Mouse (Mus musculus): ENCODE data around the gene Ddx10. TPM values are rescaled to one million over a fixed set of nuclear protein-coding genes. Genes with fewer than 3 reads are reported as not detected.

Gene Ddx10
- polyA plus RNA-seq (2011; ENCODE audit: insufficient read length, low read depth, missing spikeins), result 21.1 and 22.9 TPM in 2 replicates

GRCm38 (mm10) chr9:53247953-53248397 is at the start of gene Ddx10:
Gene Ddx10 (minus strand): TSS chr9:53248053.
- Histone ChIP-seq H3K27ac (ENCODE audit: insufficient read depth, low read length) (no peak within 1 kb of the TSS), H3K4me3 (ENCODE audit: insufficient read depth, low read length) (peak within 1 kb of the TSS; percentile 74), H3K4me1 (ENCODE audit: control insufficient read depth, insufficient read depth, low read length) (no peaks in the 10 kb centered on the region; the same call in 1 of the 2 replicates)
- TF ChIP-seq POLR2A (IDR thresholded peaks at IDR 0.05; ENCODE audit: low read depth, low read length) (peak; percentile 87), CTCF (IDR thresholded peaks at IDR 0.05; ENCODE audit: borderline replicate concordance, insufficient read depth, low read length) (no peak)

- no peak for TF ChIP-seq POLR2A (IDR thresholded peaks at IDR 0.05; ENCODE audit: low read depth, low read length)
- TF ChIP-seq CTCF (IDR thresholded peaks at IDR 0.05; ENCODE audit: borderline replicate concordance, insufficient read depth, low read length), result no peak
- H3K4me1 ChIP-seq (ENCODE audit: control insufficient read depth, insufficient read depth, low read length), result no peaks in the 10 kb centered on the region; the same call in 1 of the 2 replicates
- no peak overlapping the region for H3K4me3 ChIP-seq (ENCODE audit: insufficient read depth, low read length)
- no peak overlapping the region for H3K27ac ChIP-seq (ENCODE audit: insufficient read depth, low read length)
These were observed 45.0 kb upstream of the Ddx10 start for GRCm38 (mm10) chr9:53292833-53293232.

- no peak for TF ChIP-seq CTCF (IDR thresholded peaks at IDR 0.05; ENCODE audit: borderline replicate concordance, insufficient read depth, low read length)
- TF ChIP-seq POLR2A (IDR thresholded peaks at IDR 0.05; ENCODE audit: low read depth, low read length), result no peak
- H3K4me3 ChIP-seq (ENCODE audit: insufficient read depth, low read length), result no peak overlapping the region
- no peaks in the 10 kb centered on the region; the same call in 1 of the 2 replicates for H3K4me1 ChIP-seq (ENCODE audit: control insufficient read depth, insufficient read depth, low read length)
- no peak overlapping the region; the same call in 1 of the 2 replicates for H3K27ac ChIP-seq (ENCODE audit: insufficient read depth, low read length)
These were observed 42.2 kb upstream of the Ddx10 start for GRCm38 (mm10) chr9:53290006-53290405.

- TF ChIP-seq POLR2A (IDR thresholded peaks at IDR 0.05; ENCODE audit: low read depth, low read length) (no peak), CTCF (IDR thresholded peaks at IDR 0.05; ENCODE audit: borderline replicate concordance, insufficient read depth, low read length) (no peak)
- Histone ChIP-seq H3K27ac (ENCODE audit: insufficient read depth, low read length) (no peak overlapping the region), H3K4me1 (ENCODE audit: control insufficient read depth, insufficient read depth, low read length) (no peaks in the 10 kb centered on the region; the same call in 1 of the 2 replicates), H3K4me3 (ENCODE audit: insufficient read depth, low read length) (no peak overlapping the region)
These were observed 38.9 kb upstream of the Ddx10 start for GRCm38 (mm10) chr9:53286793-53287192.

- Histone ChIP-seq H3K4me1 (ENCODE audit: control insufficient read depth, insufficient read depth, low read length) (no peaks in the 10 kb centered on the region), H3K4me3 (ENCODE audit: insufficient read depth, low read length) (no peak overlapping the region), H3K27ac (ENCODE audit: insufficient read depth, low read length) (no peak overlapping the region)
- TF ChIP-seq CTCF (IDR thresholded peaks at IDR 0.05; ENCODE audit: borderline replicate concordance, insufficient read depth, low read length) (no peak), POLR2A (IDR thresholded peaks at IDR 0.05; ENCODE audit: low read depth, low read length) (no peak)
These were observed 31.1 kb upstream of the Ddx10 start for GRCm38 (mm10) chr9:53278997-53279396.

GRCm38 (mm10) chr9:53276381-53276780 is 28.5 kb upstream of the Ddx10 start:
- Histone ChIP-seq H3K27ac (ENCODE audit: insufficient read depth, low read length) (no peak overlapping the region; the same call in 1 of the 2 replicates), H3K4me3 (ENCODE audit: insufficient read depth, low read length) (no peak overlapping the region), H3K4me1 (ENCODE audit: control insufficient read depth, insufficient read depth, low read length) (no peaks in the 10 kb centered on the region)
- TF ChIP-seq POLR2A (IDR thresholded peaks at IDR 0.05; ENCODE audit: low read depth, low read length) (no peak), CTCF (IDR thresholded peaks at IDR 0.05; ENCODE audit: borderline replicate concordance, insufficient read depth, low read length) (no peak)

GRCm38 (mm10) chr9:53272714-53273113 is 24.9 kb upstream of the Ddx10 start:
- H3K27ac ChIP-seq (ENCODE audit: insufficient read depth, low read length), result no peak overlapping the region
- no peak overlapping the region for H3K4me3 ChIP-seq (ENCODE audit: insufficient read depth, low read length)
- no peaks in the 10 kb centered on the region for H3K4me1 ChIP-seq (ENCODE audit: control insufficient read depth, insufficient read depth, low read length)
- TF ChIP-seq POLR2A (IDR thresholded peaks at IDR 0.05; ENCODE audit: low read depth, low read length) (no peak), CTCF (IDR thresholded peaks at IDR 0.05; ENCODE audit: borderline replicate concordance, insufficient read depth, low read length) (no peak)

GRCm38 (mm10) chr9:53272207-53272606 is 24.4 kb upstream of the Ddx10 start:
- H3K4me3 ChIP-seq (ENCODE audit: insufficient read depth, low read length), result no peak overlapping the region
- no peak overlapping the region for H3K27ac ChIP-seq (ENCODE audit: insufficient read depth, low read length)
- no peak for TF ChIP-seq CTCF (IDR thresholded peaks at IDR 0.05; ENCODE audit: borderline replicate concordance, insufficient read depth, low read length)
- TF ChIP-seq POLR2A (IDR thresholded peaks at IDR 0.05; ENCODE audit: low read depth, low read length), result no peak
- no peaks in the 10 kb centered on the region for H3K4me1 ChIP-seq (ENCODE audit: control insufficient read depth, insufficient read depth, low read length)

GRCm38 (mm10) chr9:53271281-53272022 is 23.6 kb upstream of the Ddx10 start:
- no peak overlapping the region for H3K4me3 ChIP-seq (ENCODE audit: insufficient read depth, low read length)
- no peak overlapping the region for H3K27ac ChIP-seq (ENCODE audit: insufficient read depth, low read length)
- H3K4me1 ChIP-seq (ENCODE audit: control insufficient read depth, insufficient read depth, low read length), result no peaks in the 10 kb centered on the region
- TF ChIP-seq POLR2A (IDR thresholded peaks at IDR 0.05; ENCODE audit: low read depth, low read length) (no peak), CTCF (IDR thresholded peaks at IDR 0.05; ENCODE audit: borderline replicate concordance, insufficient read depth, low read length) (no peak)

GRCm38 (mm10) chr9:53269466-53269755 is 21.6 kb upstream of the Ddx10 start:
- no peak overlapping the region for H3K4me3 ChIP-seq (ENCODE audit: insufficient read depth, low read length)
- TF ChIP-seq CTCF (IDR thresholded peaks at IDR 0.05; ENCODE audit: borderline replicate concordance, insufficient read depth, low read length) (no peak), POLR2A (IDR thresholded peaks at IDR 0.05; ENCODE audit: low read depth, low read length) (no peak)

More at GRCm38 (mm10) chr9:53269466-53269755, 21.6 kb upstream of the Ddx10 start:
- Histone ChIP-seq H3K27ac (ENCODE audit: insufficient read depth, low read length) (no peak overlapping the region), H3K4me1 (ENCODE audit: control insufficient read depth, insufficient read depth, low read length) (peaks cover 5% of the 10 kb centered on the region)
